Mouse (Mus musculus) cortical plate, adult 2 months (tissue): ENCODE results near the gene Cyp4f15.

Source experiments
- CTCF ChIP-seq: fragments of 200-500 bp; IDR thresholded peaks from 2 replicates; pipeline ENCODE4 v1.5.1; 2011; ENCODE audit warnings: mild to moderate bottlenecking, control low read depth, low read length; ENCODE audit not compliant: insufficient read depth; ENCODE audit errors: extremely low read depth
- POLR2A ChIP-seq: fragments of 200-500 bp; IDR thresholded peaks from 2 replicates; pipeline ENCODE4 v1.6.1; 2011; ENCODE audit warnings: mild to moderate bottlenecking, low read length, control low read depth; ENCODE audit not compliant: insufficient read depth; ENCODE audit errors: extremely low read depth

- no peak for TF ChIP-seq CTCF
- no peak for TF ChIP-seq POLR2A
These were observed 65.2 kb downstream of the Cyp4f15 start for GRCm38 (mm10) chr17:32750611-32751010.
